Mouse (Mus musculus): ENCODE results near the gene Bnipl.

The Bnipl gene

DNA sequence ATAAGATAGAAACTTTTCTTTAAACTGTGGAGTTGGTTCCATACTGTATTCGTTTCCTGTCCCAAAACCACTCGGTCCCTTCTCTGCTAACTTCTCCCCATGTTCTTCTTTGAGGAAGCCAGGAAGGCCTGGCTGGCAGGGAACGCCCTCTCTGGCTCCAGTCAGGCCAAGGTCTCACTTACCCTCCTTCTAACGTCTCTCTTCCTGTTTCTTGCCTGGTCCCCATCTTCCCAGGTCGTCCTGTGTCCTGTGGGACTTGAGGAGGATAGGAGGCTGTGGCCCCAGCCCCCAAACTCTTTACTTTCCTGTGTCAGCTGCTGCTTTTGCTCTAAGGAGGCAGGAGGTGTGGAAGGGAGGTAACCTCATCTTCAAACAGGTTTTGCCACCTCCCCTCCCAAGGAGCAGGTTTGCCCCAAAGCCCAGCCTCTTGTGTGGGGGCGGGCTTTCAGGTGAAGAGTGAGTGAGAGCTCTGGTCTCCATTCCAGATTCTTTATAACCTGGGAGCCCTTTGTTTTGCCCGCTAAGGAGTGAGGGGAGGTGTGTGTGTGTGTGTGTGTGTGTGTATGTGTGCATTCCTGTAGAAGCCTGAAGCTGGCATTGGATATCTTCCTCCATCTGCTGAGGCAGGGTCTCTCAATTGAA is at the start of gene Bnipl:
TSS of gene Bnipl (minus strand) at position 411 of the 642 bp plus-strand sequence.
- no peak for DNase-seq

DNA sequence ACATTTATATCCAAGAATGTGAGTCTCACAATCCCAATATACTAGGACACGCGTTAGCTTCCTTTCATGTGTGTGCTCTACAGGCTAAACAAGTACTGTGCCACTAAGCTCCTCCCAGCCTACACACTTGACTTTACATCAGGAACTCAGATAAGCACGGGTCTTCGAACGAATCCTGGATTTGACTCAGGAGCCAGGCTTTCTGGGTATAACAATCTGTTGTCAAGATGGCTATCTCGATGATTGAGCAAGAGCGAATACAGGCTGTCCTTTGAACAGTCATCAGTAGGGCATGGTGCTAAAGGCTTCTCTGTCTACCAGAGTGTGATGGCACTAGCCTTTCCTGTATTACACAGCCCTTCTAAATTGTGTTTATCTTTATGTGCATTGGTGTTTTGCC is 47.0 kb upstream of the Bnipl start:
- no peak for DNase-seq

DNA sequence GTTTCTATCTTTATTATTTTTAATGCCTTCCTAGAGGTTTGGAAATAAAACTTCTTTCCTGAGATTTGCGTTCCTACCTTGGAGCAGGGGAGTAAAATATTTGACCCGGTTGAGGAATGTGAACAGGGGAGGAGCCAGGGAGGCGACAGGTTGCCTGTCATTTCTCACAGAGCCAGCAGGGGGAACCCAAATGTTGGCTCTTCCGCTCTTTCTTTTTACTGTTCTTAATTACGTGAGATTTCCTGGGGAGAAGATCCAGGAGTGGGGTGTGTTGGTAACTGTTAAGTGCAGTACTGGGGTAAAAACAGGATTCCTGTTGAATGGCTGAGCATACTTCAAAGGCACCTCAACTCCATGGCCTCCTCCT is 45.1 kb upstream of the Bnipl start:
- peak; percentile 73 for DNase-seq

GRCm38 (mm10) chr3:95295321-95296102 is 44.5 kb upstream of the Bnipl start:
- DNase-seq: no peak

DNA sequence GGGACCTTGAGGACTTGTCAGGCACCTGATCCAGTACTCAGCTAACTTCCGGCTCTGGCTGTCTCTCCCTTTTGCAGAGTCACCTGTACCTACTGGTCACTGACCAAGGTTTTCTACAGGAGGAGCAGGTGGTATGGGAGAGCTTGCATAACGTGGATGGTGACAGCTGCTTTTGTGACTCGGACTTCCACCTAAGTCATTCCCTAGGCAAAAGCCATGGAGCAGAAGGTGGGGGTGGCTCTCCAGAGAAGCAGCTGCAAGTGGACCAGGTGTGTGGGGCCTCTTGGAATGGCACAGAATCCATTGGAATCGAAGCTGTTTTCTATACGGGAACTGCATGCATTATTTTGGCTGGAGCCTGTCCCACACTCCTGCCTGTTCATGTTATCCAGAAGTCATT is 43.7 kb upstream of the Bnipl start:
- no peak for DNase-seq

- no peak for DNase-seq
Observed at GRCm38 (mm10) chr3:95294316-95294715, 43.3 kb upstream of the Bnipl start.

DNA sequence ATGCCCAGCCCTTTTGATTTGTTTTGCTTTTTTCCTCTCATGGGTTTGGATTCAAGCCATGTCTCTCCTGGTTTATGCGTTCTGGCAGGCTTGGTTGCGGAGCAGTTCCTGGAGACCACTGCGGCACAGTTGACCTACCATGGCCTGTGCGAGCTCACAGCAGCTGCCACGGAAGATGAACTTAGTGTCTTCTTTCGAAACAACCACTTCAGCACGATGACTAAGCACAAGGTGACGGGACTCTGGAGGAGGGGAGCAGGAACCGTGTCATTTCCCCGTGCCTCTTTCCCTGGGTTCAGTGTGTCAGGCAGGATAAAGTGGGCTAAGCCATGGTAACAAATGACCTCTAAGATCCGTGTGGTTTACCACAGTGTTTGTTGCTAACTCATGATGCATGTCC is 42.5 kb upstream of the Bnipl start:
- no peak for DNase-seq

- no peak for DNase-seq
Observed at GRCm38 (mm10) chr3:95292899-95293298, 41.9 kb upstream of the Bnipl start.

GRCm38 (mm10) chr3:95291041-95291440 is 40.0 kb upstream of the Bnipl start:
- DNase-seq: no peak

GRCm38 (mm10) chr3:95290156-95290555 is 39.2 kb upstream of the Bnipl start:
- no peak for DNase-seq

DNA sequence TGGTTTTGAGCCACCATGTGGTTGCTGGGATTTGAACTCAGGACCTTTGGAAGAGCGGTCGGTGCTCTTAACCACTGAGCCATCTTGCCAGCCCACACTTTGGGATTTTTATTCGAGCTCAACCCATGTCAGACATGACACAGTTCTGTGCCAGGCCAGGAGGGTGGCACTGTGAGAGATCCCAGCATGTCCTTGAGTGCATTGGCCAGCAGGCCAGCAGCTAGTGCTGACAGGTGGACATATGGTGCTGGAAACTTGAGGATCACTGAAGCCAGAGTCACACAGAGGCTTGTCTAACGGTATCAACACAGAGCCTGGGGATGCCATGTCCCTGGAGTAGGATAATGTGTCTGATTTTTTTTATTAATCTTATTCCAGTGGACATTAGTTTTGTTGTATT is 38.4 kb upstream of the Bnipl start:
- DNase-seq: no peak

- DNase-seq: no peak
Observed at GRCm38 (mm10) chr3:95287541-95287940, 36.5 kb upstream of the Bnipl start.

DNA sequence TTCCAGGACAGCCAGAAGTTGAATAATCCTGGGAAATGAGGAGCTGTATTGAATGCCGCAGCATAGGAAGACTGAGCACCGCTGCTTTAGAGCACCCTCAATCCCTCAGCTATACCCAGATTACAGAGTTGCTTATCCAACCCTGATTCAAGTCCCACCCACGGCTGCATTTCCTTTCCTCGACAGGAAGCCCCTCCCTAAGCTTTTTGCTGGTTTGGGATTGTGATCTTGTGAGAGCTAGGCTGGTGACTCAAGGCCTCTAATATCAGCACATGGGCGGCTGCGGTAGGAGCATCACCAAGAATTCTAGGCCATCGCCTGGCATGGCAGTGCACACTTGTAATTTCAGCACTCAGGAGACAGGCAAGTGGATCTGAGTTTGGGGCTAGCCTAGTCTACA is 35.5 kb upstream of the Bnipl start:
- DNase-seq: peak; percentile 47

DNA sequence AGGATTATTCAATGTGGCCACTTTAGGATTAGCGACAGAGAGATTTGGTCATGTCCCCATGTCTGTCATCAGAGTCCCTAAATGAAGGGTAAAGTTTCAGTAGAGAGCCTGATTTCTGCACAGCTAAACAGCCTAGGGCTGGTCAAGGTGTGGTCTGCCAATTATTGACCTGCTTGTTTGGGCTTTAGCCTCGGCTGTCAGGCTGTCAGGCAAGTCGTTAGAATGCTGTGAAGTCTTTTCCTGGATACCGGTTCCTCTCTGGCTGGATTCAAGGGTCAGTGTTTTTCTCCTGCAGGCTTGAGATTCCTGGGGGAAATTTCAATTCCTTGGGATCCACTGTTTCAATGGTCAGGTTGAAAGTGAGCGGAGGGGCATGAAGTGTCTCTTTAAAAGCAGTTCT is 35.0 kb upstream of the Bnipl start:
- no peak for DNase-seq

DNA sequence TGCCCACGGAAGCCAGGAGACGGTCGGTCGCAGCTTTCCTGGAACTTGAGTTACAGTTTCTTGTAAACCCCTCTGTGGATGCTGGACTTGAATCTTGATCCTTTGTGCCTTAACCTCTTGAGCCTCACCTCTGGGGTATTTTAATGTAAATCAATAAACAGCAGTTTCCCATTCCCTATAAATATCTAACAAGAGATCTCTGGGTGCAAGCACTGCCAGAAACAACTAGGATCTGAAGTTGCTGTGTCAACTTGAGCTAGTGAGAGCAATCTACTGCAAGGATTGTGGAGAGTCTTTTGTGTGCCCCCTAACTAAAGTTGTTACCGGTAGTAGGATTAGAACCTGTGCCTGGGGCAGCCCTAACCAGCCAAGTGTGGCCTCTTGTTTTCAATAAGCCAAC is 34.4 kb upstream of the Bnipl start:
- no peak for DNase-seq

DNA sequence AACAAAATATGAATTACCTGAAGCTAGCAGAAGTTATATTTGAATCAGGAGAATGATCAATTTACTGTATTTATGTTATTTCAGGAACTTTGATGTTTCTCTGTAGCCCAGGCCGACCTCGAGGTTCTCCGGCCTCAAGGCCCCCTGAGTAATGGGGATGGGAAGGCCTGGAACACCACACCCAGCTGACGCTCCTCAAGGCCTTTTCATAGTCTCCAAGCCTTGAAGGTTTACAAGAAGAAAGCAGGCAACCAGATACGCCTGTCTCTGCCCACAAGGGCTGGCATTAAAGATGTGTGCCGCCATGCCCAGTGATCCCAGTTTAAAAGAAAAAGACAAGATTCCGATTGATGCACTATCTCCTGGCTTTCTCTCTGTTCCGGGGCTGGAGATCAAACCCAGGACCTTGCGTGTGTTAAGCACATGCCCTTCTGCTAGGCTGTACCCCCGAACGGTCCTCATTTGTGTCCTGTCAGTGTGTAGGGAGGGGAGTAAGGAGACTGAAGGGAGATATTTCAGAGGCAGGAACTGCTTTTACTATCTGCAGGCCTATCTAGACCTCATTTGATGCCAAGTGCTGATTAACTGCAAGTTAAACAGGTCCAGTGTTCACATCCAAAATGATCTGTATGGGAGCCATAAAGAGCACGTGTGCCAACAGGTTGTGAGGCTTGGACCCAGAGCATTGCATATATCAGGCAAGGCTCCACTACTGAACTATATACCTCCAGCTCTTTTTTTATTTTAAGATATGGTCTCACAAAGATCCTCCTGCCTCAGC is 33.7 kb upstream of the Bnipl start:
- DNase-seq: no peak

DNA sequence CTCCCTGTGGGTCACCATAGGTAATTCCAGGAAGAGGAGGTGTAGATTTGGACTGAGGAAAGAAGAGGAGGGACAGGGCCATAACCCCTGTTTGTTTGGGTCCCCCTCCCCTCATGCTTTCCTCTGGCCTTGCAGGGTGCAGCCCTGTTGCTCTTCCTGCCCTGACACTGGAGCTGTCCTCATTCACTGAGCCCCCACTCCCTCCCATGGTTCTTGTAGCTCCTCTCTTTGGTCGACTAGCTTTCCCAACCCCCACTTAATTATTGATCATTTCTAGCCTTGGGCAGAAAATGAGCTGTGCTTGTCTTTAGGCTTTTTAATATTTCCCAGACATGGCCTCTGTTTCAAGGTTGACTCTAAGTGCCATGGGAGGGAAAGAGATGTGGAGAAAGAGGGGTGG is 33.1 kb upstream of the Bnipl start:
- DNase-seq: no peak

GRCm38 (mm10) chr3:95283589-95283941 is 32.6 kb upstream of the Bnipl start:
- no peak for DNase-seq

GRCm38 (mm10) chr3:95282865-95283588 is 32.0 kb upstream of the Bnipl start:
- DNase-seq: peak; percentile 92

DNA sequence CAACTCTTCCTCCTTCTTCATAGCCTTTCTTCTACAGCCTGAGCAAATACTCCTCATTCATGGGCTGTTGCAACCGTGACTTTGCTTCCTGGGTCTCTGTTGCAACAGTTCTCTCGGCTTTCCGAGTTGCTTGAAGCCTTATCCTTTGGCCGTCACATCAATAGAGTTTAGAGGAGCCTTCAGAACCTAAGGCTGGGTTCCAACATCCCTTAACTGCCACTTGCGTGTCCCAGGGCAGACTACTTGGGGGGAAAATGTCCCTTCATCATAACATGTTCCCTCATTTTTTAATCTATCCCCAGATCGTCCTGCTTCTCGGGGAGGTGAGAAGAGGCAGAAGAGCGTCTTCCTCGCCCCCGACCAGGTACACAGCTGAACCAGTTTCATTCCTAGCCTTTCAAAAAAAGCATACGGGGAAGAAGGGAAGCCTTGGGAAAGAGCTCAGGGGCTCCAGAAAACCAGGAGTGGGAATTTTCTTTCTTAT is 31.4 kb upstream of the Bnipl start:
- peak; percentile 72 for DNase-seq

- DNase-seq: peak; percentile 99
Observed at GRCm38 (mm10) chr3:95281216-95282126, 30.5 kb upstream of the Bnipl start, which contains the start of the genes Mindy1 and Prune1. TSS of gene Mindy1 (plus strand) at chr3:95281345. TSS of gene Prune1 (minus strand) at chr3:95282076.

- DNase-seq: peak; percentile 64
Observed at GRCm38 (mm10) chr3:95280747-95281146, 29.8 kb upstream of the Bnipl start.
